Mouse (Mus musculus) heart, postnatal 0 days (tissue): ENCODE measurements around the gene Rnf7.

Source experiments
- CTCF ChIP-seq: IDR thresholded peaks from 2 replicates; pipeline ENCODE4 v1.5.1; 2016; ENCODE audit warnings: antibody characterized with exemption, control low read depth, low read depth
- EP300 ChIP-seq: IDR thresholded peaks from 2 replicates; pipeline ENCODE4 v1.6.1; 2016; ENCODE audit warnings: antibody characterized with exemption, low read depth

GRCm38 (mm10) chr9:96431081-96431480, 47.4 kb downstream of the Rnf7 start:
- TF ChIP-seq CTCF (no peak), EP300 (no peak)
